Comparison of ENCODE assay signal across 13 mouse cellular contexts in the genomic region with DNA sequence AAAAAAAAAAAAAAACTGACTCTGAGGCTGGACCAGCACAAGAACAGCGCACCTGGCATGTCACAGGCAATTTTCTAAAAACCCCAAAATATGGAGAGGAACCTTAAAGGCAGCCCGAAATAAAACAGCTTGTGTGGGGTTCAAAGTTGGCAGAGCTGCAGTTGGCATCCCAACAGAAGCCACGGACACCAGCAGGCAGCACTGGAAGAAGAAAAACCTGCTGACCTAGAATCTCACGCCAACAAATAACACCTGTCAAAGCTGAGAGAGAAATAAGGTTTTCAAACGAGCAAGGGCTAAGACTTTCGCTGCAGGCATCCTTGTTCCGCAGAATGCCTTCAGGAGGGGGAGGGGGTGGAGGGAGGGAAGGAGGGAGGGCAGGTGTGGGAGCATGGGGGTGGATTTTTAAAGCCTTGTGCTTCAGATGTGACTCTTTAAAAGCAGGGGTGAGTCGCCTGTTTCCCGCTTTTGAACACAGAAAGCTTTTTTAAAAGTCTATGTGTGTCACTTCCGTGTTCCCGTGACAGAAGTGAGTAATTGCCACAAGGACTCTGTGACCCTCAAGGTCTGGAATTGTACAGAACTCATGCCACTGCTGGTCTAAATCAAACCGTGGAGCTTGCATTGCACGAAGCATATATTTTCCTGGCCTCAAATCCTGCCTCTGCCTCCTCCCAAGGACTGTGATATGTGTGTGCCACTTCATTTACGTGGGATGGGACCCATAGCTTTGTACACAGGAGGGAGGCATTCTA. TPM values are rescaled to one million over a fixed set of nuclear protein-coding genes. Genes with fewer than 3 reads are reported as not detected.
DNase-seq lines count a peak whose midpoint lies in the region; TF ChIP-seq lines count a peak whose summit lies in the region.
"Had no signal": no experiment of that assay in that cellular context is flagged by ENCODE, and none has a peak within 500 bp of the region (broad histone marks: within the 10 kb centered on the region; RNA-seq: fewer than 3 reads in every experiment).

No protein-coding gene starts in this region.

- H3K9me3 ChIP-seq in MEL (replicated peaks; ENCODE audit: insufficient read depth, low read length), result no peaks in the 10 kb centered on the region
- H3K9me3 ChIP-seq: hindbrain, embryonic 12.5 days; limb, embryonic 12.5 days; neural tube, embryonic 15.5 days had no signal

- no peak for TF ChIP-seq RAD21 in MEL (IDR thresholded peaks at IDR 0.05; ENCODE audit: low read depth, low read length)

- no peaks in the 10 kb centered on the region for H3K4me1 ChIP-seq in kidney, adult 2 months (ENCODE audit: control insufficient read depth, insufficient read depth, low read length)
- peaks cover 0 to 6% of the 10 kb centered on the region in 2 experiments; a peak in 1 of 4 replicates for H3K4me1 ChIP-seq in MEL (ENCODE audit: control insufficient read depth in 1 of 2, insufficient read depth in 2 of 2, low read length in 2 of 2)

- TF ChIP-seq POLR2A in kidney, adult 2 months (IDR thresholded peaks at IDR 0.05; ENCODE audit: low read depth, low read length), result no peak
- no peak for TF ChIP-seq POLR2A in MEL (IDR thresholded peaks at IDR 0.05; ENCODE audit: control insufficient read depth in 1 of 2, insufficient read depth in 1 of 2, low read depth in 1 of 2, low read length in 2 of 2, poor library complexity in 1 of 2)

- H3K79me2 ChIP-seq in MEL (ENCODE audit: control insufficient read depth, insufficient read depth, low read length, poor library complexity), result peaks cover 2% of the 10 kb centered on the region; the same call in 1 of the 2 replicates

- TF ChIP-seq CTCF in kidney, adult 2 months (conservative IDR thresholded peaks at IDR 0.05; ENCODE audit: insufficient read depth, insufficient read length, low read depth, low read length), result no peak
- TF ChIP-seq CTCF in MEL (IDR thresholded peaks at IDR 0.05 in 2 of 3, conservative IDR thresholded peaks at IDR 0.05 in 1 of 3; ENCODE audit: control insufficient read depth in 1 of 3, insufficient read depth in 1 of 3, low read depth in 2 of 3, low read length in 3 of 3, poor library complexity in 1 of 3, severe bottlenecking in 1 of 3), result no peak

- H3K36me3 ChIP-seq in kidney, adult 2 months (ENCODE audit: control insufficient read depth, insufficient read depth, low read length), result no peaks in the 10 kb centered on the region
- H3K36me3 ChIP-seq in MEL (ENCODE audit: control insufficient read depth in 1 of 2, insufficient read depth in 2 of 2, low read length in 2 of 2), result peaks cover 0 to 3% of the 10 kb centered on the region in 2 experiments; a peak in 1 of 4 replicates
- H3K36me3 ChIP-seq: hindbrain, embryonic 12.5 days; limb, embryonic 12.5 days; neural tube, embryonic 15.5 days had no signal

- H3K9ac ChIP-seq in MEL (ENCODE audit: control insufficient read depth, low read depth, low read length, poor library complexity, severe bottlenecking), result peak overlapping the region; percentile 79; the same call in 1 of the 2 replicates
- H3K9ac ChIP-seq: hindbrain, embryonic 12.5 days; limb, embryonic 12.5 days; liver, postnatal 0 days; neural tube, embryonic 15.5 days had no signal

- TF ChIP-seq EP300 in MEL (IDR thresholded peaks at IDR 0.05; ENCODE audit: low read depth in 1 of 2, low read length in 2 of 2), result no peak

- WGBS in kidney, adult 2 months, result 27% methylated on average over 14 of the region's 14 CpGs

- no peak overlapping the region for H3K27ac ChIP-seq in kidney, adult 2 months (ENCODE audit: insufficient read depth, low read depth, low read length)
- H3K27ac ChIP-seq in MEL (ENCODE audit: control insufficient read depth, low read depth, low read length), result no peak overlapping the region
- H3K27ac ChIP-seq: hindbrain, embryonic 12.5 days; limb, embryonic 12.5 days; neural tube, embryonic 15.5 days had no signal

- H3K27me3 ChIP-seq in kidney, adult 2 months (replicated peaks; ENCODE audit: control insufficient read depth, insufficient read depth, low read length), result no peaks in the 10 kb centered on the region
- no peaks in the 10 kb centered on the region for H3K27me3 ChIP-seq in MEL (ENCODE audit: control insufficient read depth in 1 of 2, insufficient read depth in 2 of 2, low read length in 2 of 2)

- DNase-seq in kidney, adult 2 months, result peak; percentile 28
- no peak for DNase-seq in kidney, postnatal 10 days
- no peak for DNase-seq in MEL (ENCODE audit: low read depth, low spot score)
- DNase-seq in adrenal gland, postnatal 36 days, result peak; percentile 46 to 51
- peak; percentile 83 to 84 for DNase-seq in cerebellum, postnatal 10 days
- no peak for DNase-seq in lung, postnatal 36 days
- DNase-seq in retina, postnatal 1 day, result no peak
- DNase-seq: kidney, adult 18-20 months; liver, postnatal 0 days; right cerebral cortex, postnatal 14 days had no signal

- H3K4me3 ChIP-seq in kidney, adult 2 months (ENCODE audit: insufficient read depth, low read depth, low read length), result no peak overlapping the region
- no peak overlapping the region; a peak in 1 of 4 replicates for H3K4me3 ChIP-seq in MEL (ENCODE audit: control insufficient read depth in 1 of 2, insufficient read depth in 1 of 2, low read depth in 2 of 2, low read length in 2 of 2)
- H3K4me3 ChIP-seq: hindbrain, embryonic 12.5 days; limb, embryonic 12.5 days; neural tube, embryonic 15.5 days had no signal

TF ChIP-seq in MEL, 35 proteins besides CTCF, POLR2A, EP300 and RAD21:
- no peak for TF ChIP-seq ETS1 (IDR thresholded peaks at IDR 0.05; ENCODE audit: low read depth, low read length)
- TF ChIP-seq SMC3 (IDR thresholded peaks at IDR 0.05; ENCODE audit: low read depth, low read length), result no peak
- TF ChIP-seq ZC3H11A (IDR thresholded peaks at IDR 0.05; ENCODE audit: low read depth, low read length), result no peak
- TF ChIP-seq JUND (IDR thresholded peaks at IDR 0.05; ENCODE audit: low read depth, low read length), result no peak
- no peak for TF ChIP-seq E2F4 (IDR thresholded peaks at IDR 0.05; ENCODE audit: borderline replicate concordance, low read depth, low read length)
- no peak for TF ChIP-seq CHD2 (IDR thresholded peaks at IDR 0.05; ENCODE audit: low read length)
- no peak for TF ChIP-seq USF1 (IDR thresholded peaks at IDR 0.05; ENCODE audit: low read depth, low read length)
- no peak for TF ChIP-seq MAX (IDR thresholded peaks at IDR 0.05; ENCODE audit: low read length)

RNA-seq across cellular contexts. Expression of a gene that starts 17.2 kb away (rescaled TPM):
- 38.8 and 42.7 TPM in 2 replicates for polyA plus RNA-seq in kidney, adult 2 months (2012; rRNA removed)
- 22.2 and 23.1 TPM in 2 replicates for total RNA-seq in MEL (2012; rRNA removed)
- polyA plus RNA-seq in MEL (2012; ENCODE audit: insufficient read depth in 1 of 2, insufficient read length in 2 of 2, low read depth in 1 of 2, low replicate concordance in 2 of 2, missing spikeins in 1 of 2), result 10 to 100 TPM in 1 of 2 experiments, not detected in 1; 44.6 TPM
- 10 to 100 TPM; 23.2 to 34.6 TPM for total RNA-seq in adrenal gland, postnatal 36 days (2021)

Comparison
In these comparisons a context has a peak if more than half of its experiments do, and no peak if none do; other contexts are left out.
1. DNase-seq: peak in kidney, adult 2 months (single experiment), adrenal gland, postnatal 36 days (2 of 2) and cerebellum, postnatal 10 days (2 of 2); none in kidney, postnatal 10 days (single experiment), MEL (single experiment), lung, postnatal 36 days (single experiment) and retina, postnatal 1 day (single experiment).